Mouse (Mus musculus) monocyte, adult 2 months (primary cell): ENCODE data around the gene Dctn2.
A peak's percentile ranks its signal among the peaks of the same experiment; 100 is the strongest.

Source experiments
- DNase-seq, 2 experiments: peaks; one replicate each; pipeline ENCODE4 v3.0.0; 2022; ENCODE audit warnings: low spot score in 2 of 2, low read depth in 1 of 2

Gene Dctn2

DNA sequence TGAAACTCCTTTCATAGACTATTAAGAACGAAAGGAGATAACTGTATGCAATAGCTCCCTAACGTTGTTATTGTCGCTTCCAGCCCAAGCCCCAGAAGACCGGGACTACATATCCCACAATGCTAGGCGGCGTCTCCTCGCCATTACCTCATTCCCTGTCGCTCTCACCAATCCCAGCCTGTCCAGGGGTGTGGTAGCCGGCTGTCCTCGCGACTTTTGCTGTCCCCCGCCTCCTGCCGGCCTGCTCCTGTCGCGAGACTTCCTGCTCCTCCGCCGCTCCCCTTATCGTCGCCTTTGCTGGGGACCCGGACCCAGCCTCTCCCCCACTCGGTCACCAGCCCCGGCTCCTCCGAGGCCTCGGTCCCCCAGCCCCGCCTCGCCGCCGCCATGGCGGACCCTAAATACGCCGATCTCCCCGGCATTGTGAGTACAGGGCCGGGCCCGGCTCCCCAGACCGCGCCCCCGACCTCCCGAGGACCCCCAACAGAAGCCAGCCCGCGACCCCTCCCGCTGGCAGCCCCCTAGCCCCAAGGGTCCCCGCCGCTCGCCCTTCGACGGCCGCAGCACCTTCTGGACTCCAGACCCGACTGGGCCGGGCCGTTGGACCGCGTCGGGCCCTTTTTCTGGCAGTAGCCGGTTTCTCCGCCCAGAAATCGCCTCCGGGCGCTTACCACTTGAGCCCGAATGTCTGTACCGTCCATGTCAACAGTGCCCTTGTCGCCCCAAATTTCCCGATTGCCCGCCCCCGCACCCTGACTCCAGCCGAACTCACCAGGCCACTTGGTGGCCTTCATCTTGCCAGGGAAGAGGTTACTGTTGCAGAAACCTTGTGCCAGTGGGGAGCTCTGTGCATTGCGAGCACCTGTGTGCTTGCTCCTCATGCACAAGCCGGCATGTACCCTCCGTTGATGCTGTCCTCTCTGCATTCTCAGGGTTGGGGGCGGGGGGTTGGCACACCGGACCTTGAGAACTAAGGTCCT lies at the start of gene Dctn2:
Dctn2 (plus strand) TSS at position 257 of the 980 bp plus-strand sequence.
- DNase-seq, result peak; percentile 90 to 91

DNA sequence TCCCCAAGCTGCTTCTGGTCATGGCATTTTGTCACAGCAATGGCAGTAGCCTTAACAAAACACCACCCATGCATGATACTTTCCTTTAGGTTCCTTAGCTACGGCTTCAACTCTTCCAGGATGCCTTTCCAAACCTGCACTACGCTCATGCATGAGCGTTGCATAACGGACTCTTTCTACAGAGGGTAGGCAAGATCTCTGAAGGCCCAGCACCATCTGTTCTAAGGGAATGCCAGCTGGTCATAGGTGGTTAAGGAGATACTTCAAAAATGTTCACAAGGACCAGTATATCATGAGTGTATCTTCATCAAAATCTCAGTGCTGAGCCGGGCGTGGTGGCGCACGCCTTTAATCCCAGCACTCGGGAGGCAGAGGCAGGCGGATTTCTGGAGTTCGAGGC lies 49.7 kb upstream of the Dctn2 start:
- DNase-seq, result no peak

DNA sequence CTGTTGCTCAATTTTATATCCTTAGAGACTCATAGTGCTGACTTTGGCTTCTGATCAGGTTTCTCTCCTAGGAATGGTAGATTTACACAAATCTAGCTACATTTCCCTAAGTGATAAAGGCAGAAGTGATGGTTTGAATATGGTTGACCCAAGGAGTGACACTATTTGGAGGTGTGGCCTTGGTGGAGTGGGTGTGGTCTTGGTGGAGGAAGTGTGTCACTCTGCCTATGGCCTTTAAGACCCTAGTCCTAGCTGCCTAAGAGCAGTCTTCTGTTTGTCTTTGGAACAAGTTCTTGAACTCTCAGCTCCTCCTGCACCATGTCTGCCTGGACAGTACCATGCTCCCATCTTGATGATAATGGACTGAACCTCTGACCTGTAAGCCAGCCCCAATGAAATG lies 49.0 kb upstream of the Dctn2 start:
- no peak for DNase-seq

DNA sequence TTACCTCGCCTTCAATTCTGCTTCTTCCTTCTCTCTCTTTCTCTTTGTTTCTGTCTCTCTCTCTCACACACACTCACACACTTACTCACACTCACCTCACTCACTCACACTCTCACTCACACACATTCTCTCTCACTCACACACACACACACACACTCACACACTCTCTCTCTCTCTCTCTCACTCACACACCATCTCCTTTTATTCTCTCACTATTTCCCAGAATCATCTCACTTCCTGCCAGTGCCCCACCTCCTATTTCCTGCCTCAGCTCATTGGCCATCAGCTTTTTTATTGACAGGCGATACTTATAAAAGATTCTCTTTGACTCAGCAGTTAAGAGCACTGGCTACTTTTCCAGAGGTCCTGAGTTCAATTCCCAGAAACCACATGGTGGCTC lies 47.8 kb upstream of the Dctn2 start:
- DNase-seq, result no peak

DNA sequence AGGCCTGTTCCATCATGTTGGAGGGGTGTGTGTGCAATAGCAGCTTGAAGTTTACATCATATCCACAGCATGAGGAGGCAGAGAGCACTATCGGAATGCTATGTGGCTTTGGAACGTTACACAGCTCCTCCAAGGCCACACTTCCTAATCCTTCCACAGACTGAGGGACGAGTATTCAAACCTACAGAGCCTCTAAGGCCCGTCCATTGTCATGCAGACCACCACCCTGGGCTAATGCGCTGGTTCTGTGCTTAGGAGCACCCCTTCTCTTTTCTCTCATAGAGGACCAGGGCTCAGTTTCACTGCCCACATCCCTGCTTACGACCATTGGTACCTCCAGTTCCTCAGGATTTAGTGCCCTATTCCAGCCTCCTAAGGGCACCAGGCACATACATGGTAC lies 41.0 kb upstream of the Dctn2 start:
- no peak for DNase-seq

DNA sequence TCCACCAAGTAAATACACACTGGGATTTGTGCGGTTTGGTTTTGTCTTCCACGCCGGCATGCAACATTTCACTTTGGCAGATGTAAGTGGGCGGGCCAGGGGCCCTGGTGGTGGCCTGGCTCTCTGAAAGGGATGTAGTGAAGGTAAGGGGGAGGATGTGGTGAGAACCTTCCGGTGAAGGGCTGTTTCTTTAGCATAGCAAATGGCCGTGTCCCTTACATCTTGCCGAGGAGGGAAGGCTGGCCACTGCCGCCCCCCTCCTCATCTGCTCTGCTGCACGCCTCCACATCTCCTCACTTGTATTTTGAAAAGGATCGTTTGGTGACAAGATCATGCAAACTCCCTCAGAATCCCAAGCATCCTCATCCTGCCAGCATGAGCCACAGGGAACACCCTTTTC lies 40.4 kb upstream of the Dctn2 start:
- DNase-seq, result no peak

DNA sequence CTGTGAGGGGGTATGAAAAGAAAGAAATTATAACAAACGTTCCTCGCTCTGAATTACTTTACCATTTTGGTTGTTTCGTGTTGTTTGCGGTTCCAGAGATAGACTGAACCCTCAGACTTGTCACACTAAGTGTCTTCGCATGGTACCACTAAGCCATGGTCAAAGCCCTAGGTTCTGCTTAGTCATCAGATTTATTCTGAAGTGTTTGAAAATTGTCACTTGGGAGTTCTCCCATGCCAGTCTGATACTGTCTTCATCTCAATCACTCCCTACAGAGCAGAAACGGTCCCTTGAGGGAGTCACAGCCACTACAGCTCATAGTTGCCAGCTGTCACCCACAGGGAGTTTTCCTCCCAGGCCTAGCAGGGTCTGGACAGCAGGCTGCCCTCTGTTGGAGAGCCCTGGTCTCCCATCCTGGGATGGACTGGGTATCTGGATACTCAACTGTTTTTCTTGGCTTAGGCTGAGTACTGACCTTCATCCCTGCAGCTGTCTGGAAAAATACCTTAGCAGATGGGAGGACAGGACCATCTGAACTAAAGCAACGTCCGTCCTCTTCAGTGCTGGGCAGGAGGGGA lies 39.8 kb upstream of the Dctn2 start:
- DNase-seq, result no peak

DNA sequence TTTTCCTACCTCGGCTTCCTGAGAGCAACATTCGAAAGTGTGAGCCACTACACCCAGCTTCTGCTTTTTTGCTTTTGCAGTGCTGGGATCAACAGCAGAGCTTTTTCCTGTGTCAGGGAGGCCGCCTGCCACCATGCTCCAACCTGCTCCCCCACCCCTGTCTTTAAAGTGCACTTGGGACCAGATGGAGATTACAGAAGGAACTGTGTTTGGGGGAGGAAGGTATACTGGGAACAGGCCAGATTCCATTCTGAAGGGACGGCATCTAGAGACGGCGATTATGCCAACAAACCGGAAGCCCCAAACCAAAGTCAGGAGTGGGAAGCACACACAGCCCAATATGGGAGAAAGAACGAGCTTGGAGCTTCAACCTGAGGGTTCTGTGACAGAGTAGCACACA lies 39.0 kb upstream of the Dctn2 start:
- DNase-seq, result no peak

DNA sequence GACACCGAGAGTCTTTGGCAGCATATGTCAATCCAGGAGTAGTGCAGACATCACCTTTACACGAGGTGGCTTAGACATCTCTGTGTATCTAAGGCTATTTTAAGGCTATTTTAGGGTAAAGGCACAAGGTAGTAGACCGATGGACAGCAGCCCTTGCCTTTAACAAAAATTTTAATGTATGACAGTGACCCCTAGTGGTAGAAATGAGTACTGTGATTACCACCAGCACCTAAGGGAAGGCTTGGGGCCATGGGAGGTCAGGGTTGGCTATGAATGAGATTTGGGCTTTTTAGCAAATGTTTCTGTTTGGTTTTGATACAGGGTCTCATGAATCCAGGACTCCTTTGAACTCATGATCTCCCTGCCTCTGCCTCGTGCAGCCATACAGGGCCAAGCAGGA lies 37.3 kb upstream of the Dctn2 start:
- DNase-seq, result peak in 1 of 2 experiments; percentile 15

DNA sequence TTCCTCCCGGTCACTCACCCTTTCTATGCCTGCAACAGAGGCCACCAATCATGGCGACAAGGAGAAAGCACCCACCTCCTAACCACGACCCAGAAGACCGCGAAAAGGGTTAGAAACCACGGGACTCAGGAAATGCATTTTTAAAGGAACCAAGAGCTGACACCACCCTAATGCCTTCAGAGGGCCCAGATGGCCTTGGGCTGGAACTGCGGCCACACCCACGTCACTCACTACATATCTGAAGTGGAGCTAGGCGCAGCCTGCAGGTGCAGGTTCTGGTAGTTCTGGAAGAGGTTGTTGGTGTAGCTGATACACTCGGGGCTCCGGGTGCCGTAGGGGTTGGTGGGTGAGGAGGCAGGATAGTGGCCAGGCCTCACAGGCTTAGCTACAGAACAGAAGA lies 35.5 kb upstream of the Dctn2 start:
- DNase-seq, result no peak

DNA sequence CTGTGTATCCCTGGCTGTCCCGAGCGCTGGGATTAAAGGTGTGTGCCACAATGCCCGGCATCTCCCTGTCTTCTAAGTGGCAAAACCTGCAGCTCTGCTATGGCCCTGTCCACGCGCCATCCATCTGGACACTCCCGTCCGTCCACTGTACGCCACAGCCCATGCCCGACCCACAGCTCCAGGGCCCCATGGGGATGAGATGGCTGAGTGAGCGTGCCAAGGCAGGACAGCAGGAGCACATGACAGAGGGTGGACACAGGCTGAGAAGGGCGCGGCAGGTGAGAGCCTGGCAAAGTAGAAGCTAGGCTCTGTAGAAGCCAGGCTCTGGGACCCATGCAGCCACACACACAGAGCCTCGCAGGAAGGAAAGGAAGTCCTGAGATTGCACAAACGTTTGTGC lies 34.4 kb upstream of the Dctn2 start:
- no peak for DNase-seq

DNA sequence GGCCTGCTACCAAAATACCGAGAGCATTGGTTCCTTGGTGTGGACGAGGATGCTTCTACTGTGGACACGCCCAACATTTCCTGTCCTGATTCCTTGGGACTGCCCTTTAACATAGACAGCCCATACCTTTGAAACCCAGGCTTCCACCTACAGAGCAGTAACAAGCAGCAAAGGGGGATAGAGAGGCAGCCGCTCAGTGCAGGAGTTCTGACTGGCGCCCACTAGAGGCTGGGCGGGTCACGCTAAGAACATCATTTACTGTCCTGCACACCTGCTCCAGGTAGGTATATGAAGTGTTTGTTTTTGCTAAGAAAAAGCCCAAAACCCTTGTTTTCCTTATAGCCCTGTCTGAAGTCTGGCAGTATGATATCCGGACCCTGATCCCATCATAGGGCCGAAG lies 33.0 kb upstream of the Dctn2 start:
- no peak for DNase-seq

DNA sequence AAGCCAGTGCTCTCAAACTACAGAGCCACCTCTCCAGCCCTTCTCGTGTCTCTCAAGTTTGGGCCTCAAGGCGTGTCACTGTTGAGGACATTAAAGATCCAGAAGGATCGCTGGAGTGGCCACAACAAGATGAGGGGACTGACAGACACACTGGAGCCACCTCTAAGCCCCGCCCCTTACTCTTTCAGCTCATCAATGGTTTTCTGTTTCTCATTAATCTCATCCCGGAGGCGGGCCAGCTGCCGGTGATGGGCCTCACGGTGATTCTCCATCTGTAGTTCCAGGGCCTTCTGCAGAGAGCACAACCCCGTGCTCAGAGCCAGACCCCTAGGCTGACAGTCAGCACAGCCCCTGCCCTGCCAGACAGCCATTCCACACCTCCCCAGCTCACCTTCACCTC lies 29.6 kb upstream of the Dctn2 start:
- DNase-seq, result no peak

DNA sequence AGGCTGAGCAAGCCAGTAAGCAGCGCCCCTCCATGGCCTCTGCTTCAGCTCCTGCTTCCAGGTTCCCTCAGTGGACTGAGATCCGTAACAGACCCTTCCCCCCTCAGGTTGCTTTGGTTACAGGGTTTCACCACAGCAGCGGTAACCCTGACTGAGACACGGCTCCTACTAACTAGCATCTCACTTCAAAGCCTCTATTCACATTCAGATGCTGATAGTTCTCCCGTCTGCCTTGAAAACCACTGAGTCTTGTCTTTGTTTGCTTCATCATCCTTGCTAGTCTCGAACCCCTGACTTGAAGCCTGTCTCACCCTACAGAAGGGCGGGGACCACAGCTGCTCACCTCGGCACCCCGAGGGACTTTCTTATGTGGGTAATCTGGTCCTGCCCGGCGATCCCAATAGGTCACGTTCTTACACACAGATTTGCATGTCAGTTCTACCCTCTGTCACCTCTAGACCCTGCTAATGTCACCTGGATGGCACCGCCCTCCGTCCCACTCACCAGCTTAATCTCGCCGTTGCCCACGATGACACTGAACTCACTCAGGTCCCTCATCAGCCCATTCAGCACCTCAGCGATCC lies 27.8 kb upstream of the Dctn2 start:
- DNase-seq, result no peak

DNA sequence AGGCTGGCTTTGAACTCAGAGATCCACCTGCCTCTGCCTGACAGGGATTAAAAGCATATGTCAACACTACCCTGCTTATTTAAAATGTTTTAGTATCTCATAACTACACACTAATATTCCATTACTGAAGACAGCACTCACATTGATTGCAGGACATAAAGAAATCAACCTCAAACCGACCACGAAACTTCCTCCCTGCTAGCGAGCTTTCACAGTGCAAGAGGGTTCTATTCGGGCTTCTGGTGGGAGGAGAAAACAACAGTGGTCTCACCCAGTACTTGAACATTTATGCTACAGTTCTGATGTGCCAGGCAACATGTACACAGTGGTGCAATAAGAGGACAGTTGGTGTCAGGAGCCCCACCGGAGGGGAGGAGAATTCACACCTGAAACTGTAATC lies 15.4 kb upstream of the Dctn2 start:
- DNase-seq, result no peak

DNA sequence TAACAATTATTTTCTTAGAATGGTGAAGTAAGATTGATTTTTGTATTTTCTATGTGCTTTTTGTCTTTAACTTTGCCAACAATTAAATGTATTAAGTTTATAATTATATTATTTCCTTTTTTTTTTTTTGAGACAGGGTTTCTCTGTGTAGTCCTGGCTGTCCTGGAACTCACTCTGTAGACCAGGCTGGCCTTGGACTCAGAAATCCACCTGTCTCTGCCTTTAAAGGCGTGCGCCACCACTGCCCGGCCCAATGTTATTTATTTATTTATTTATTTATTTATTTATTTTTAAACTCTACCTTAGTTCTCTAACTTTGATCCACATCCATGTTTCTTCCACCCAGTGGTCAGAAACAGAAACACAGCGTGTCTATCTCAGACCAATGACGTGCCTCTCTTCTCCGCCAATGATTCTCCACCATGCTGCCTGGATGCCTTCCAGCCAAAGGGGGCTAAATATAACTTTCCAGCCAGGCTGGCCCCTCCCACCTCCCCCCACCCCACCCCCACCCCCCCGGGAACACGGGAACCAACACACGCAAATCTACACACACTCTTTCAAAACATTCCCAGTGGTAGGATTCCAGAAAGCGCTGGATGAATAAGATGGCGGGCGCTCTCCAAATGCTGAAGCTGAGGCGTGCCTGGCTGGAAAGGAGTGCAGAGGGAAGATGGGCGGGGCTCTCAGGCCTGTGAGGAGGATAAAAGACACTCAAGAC lies 10.4 kb upstream of the Dctn2 start:
- no peak for DNase-seq

DNA sequence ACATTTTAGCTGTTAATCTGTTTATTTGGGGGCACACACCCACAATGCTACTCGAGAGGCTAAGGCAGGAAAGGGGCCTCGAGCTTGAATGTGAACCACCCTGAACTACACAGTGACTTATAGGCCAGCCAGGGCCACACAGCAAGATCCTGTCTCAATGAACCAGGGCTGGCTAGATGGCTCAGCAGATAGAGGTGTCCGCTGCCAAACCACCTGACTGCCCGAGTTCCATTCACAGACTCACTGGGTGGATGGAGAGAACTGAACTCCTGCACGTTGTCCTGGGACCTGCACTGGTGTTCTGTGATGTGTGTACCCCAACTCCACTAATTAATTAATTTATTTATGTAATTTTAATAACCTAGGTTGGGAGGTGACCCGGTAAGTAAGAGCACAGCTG lies 8.4 kb upstream of the Dctn2 start:
- DNase-seq, result no peak

DNA sequence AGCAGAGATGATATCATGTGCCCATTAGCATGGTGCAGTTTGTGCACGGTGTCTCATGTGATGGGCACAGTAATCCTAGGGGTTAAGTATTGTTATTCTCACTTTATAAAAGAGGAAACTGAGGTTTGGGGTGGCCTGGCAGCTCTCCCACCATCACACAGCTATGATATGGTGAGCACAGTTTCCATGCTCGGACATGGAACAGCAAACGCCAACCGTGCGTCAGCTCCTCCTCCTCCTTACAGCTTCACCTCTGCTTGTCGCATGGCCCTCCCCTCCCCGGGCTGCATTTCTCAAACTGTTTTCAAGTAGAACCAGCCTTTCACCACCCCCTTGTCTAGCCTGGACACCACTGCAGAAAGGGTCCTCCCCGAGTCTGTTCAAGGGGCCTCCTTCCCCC lies 7.7 kb upstream of the Dctn2 start:
- no peak for DNase-seq

DNA sequence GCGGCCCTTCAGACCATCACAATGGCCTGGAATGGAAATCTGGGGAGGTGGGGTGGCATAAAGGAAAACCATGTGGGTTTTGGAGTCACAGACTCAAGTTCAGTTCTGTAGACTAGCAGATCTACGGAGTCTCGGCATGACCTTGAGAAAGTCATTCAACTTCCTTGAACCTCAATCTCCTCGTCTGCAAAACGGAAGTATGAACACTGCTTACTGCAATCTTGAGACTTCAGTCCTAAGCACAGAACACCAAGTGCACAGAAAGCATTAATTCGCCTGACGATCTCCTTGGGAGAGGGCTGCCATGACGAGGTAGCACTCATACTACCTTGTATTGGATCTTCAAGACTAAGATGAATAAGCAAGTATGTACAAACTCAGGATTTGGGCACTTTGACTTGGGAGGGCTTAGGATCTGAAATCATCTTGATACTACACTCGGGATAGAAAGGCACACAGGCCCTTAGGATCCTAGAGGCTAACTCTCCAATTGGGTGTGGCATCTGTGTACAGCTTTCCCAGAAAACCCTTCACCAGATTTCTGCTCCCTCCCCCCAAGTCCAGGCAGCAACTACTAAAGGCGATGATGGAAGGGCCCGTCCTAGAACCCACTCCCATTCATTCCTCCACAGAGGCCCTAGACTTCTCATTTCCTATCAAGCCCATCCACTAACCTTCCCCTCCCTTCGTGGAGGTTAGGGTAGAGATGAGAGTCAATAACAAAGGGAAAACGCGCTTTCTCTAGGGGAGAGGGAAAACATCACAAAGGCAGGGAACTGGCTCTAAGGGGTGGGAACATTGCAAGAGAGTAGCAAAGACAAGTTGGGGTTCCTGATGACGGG lies 4.2 kb upstream of the Dctn2 start:
- DNase-seq, result no peak

DNA sequence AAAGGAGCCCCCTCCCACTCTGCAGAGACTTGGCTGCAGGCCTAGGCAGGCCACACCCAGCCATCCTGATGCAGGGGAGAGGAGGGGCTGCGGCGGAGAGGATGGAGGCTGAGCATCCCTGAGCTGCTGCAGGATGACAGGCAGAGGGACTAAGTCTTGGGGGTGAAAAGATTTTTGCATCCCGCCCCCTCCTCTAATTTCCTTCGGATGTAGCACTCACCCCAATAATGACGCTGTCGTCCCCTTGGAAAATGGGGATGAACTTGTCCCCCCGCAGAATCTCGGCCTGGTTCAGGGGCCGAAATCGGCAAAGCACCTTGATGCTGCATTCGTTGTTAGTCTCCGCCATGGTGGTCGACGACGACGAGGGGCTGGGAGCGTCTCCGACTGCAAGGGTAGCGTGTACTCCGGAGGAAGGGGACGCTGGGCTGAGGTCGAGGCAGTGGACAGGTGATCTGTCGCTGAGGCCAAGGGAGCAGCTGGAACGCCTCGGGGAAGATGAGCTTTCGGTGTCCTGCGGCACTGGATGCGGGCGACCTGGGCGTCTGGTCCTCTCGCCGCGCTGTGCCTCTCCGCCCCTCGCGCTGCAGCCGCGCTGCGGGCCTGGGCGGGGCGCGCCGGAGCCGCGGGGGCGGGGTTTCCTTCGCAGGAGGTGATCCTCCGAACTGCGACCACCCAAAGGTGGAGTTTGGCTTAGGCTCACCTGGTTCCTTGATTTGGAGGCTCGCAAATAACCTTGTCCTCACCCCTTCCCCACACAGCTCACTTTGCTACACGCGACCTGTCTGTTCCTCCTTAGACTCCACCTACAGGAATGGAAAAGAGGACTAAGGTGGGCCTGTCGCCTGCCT lies 3.4 kb upstream of the Dctn2 start, which contains the start of gene Kif5a:
Kif5a (minus strand) TSS at position 801 of the 851 bp plus-strand sequence.
- no peak for DNase-seq
